Mouse (Mus musculus): ENCODE data around the gene Padi3. TPM values are rescaled to one million over a fixed set of nuclear protein-coding genes. Genes with fewer than 3 reads are reported as not detected.

The Padi3 gene
- polyA plus RNA-seq, 1 experiment from 2014 or later: not detected

- Histone ChIP-seq H3K27me3 (ENCODE audit: control insufficient read depth, insufficient read depth, low read length) (no peaks in the 10 kb centered on the region), H3K36me3 (ENCODE audit: control insufficient read depth, insufficient read depth, low read length) (no peaks in the 10 kb centered on the region), H3K27ac (ENCODE audit: low read depth, low read length) (no peak overlapping the region), H3K9ac (replicated peaks; ENCODE audit: low read depth, low read length) (no peak overlapping the region), H3K9me3 (ENCODE audit: control insufficient read depth, low read length) (no peaks in the 10 kb centered on the region), H3K4me1 (ENCODE audit: control insufficient read depth, insufficient read depth, low read length) (no peaks in the 10 kb centered on the region), H3K4me3 (ENCODE audit: low read depth, low read length) (no peak overlapping the region), H3K4me2 (ENCODE audit: low read depth, low read length) (no peak overlapping the region)
- 74% methylated on average over 13 of the region's 13 CpGs for WGBS
- ATAC-seq (ENCODE audit: low read depth): no peak
Observed at GRCm38 (mm10) chr4:140776623-140777022, 33.8 kb downstream of the Padi3 start.

- Histone ChIP-seq H3K9me3 (ENCODE audit: control insufficient read depth, low read length) (no peaks in the 10 kb centered on the region), H3K4me3 (ENCODE audit: low read depth, low read length) (no peak overlapping the region), H3K4me2 (ENCODE audit: low read depth, low read length) (no peak overlapping the region), H3K27ac (ENCODE audit: low read depth, low read length) (no peak overlapping the region), H3K4me1 (ENCODE audit: control insufficient read depth, insufficient read depth, low read length) (no peaks in the 10 kb centered on the region), H3K36me3 (ENCODE audit: control insufficient read depth, insufficient read depth, low read length) (no peaks in the 10 kb centered on the region), H3K27me3 (ENCODE audit: control insufficient read depth, insufficient read depth, low read length) (no peaks in the 10 kb centered on the region), H3K9ac (replicated peaks; ENCODE audit: low read depth, low read length) (no peak overlapping the region)
- no peak for ATAC-seq (ENCODE audit: low read depth)
- WGBS: 87% methylated on average over 10 of the region's 10 CpGs
Observed at GRCm38 (mm10) chr4:140775876-140776275, 34.6 kb downstream of the Padi3 start.

- H3K4me1 ChIP-seq (ENCODE audit: control insufficient read depth, insufficient read depth, low read length): no peaks in the 10 kb centered on the region
- ATAC-seq (ENCODE audit: low read depth): no peak
- H3K36me3 ChIP-seq (ENCODE audit: control insufficient read depth, insufficient read depth, low read length): no peaks in the 10 kb centered on the region
- H3K9me3 ChIP-seq (ENCODE audit: control insufficient read depth, low read length): no peaks in the 10 kb centered on the region
- no peak overlapping the region for H3K27ac ChIP-seq (ENCODE audit: low read depth, low read length)
- 76% methylated on average over 9 of the region's 9 CpGs for WGBS
- no peak overlapping the region for H3K4me2 ChIP-seq (ENCODE audit: low read depth, low read length)
- H3K9ac ChIP-seq (replicated peaks; ENCODE audit: low read depth, low read length): no peak overlapping the region
- no peak overlapping the region for H3K4me3 ChIP-seq (ENCODE audit: low read depth, low read length)
- H3K27me3 ChIP-seq (ENCODE audit: control insufficient read depth, insufficient read depth, low read length): no peaks in the 10 kb centered on the region
Observed at GRCm38 (mm10) chr4:140774893-140775292, 35.6 kb downstream of the Padi3 start.

- Histone ChIP-seq H3K4me3 (ENCODE audit: low read depth, low read length) (no peak within 1 kb of the TSS), H3K4me1 (ENCODE audit: control insufficient read depth, insufficient read depth, low read length) (no peaks in the 10 kb centered on the region), H3K9ac (replicated peaks; ENCODE audit: low read depth, low read length) (no peak within 1 kb of the TSS), H3K4me2 (ENCODE audit: low read depth, low read length) (no peak within 1 kb of the TSS), H3K36me3 (ENCODE audit: control insufficient read depth, insufficient read depth, low read length) (no peaks in the 10 kb centered on the region), H3K27me3 (ENCODE audit: control insufficient read depth, insufficient read depth, low read length) (no peaks in the 10 kb centered on the region), H3K27ac (ENCODE audit: low read depth, low read length) (no peak within 1 kb of the TSS), H3K9me3 (ENCODE audit: control insufficient read depth, low read length) (no peaks in the 10 kb centered on the region)
- 84% methylated on average over 21 of the region's 21 CpGs for WGBS
- no peak for ATAC-seq (ENCODE audit: low read depth)
Observed at GRCm38 (mm10) chr4:140774025-140774800, 36.2 kb downstream of the Padi3 start, which contains the start of gene Padi4. Padi4 (minus strand) TSS chr4:140774236.

DNA sequence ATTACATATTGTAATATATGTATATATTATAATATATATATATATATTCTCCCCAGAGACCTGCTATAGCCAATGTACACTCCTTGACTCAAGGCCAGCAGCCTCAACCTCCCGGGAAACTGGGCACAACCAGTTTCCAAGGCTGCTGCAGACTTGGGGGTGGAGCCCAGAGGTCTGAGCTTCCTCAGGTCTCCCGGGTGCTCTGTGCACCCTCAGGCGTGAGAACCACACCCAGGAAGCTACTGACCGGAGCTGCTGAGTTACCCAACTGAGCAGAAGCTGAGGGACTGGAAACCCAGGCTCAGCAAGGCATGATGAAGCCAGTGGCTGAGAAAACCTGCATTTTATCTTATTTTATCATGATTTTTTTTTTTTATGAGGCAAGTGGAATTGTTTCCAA, 39.4 kb downstream of the Padi3 start:
- Histone ChIP-seq H3K27me3 (ENCODE audit: control insufficient read depth, insufficient read depth, low read length) (no peaks in the 10 kb centered on the region), H3K4me2 (ENCODE audit: low read depth, low read length) (no peak overlapping the region), H3K36me3 (ENCODE audit: control insufficient read depth, insufficient read depth, low read length) (no peaks in the 10 kb centered on the region), H3K4me3 (ENCODE audit: low read depth, low read length) (no peak overlapping the region), H3K9me3 (ENCODE audit: control insufficient read depth, low read length) (no peaks in the 10 kb centered on the region), H3K9ac (replicated peaks; ENCODE audit: low read depth, low read length) (no peak overlapping the region), H3K4me1 (ENCODE audit: control insufficient read depth, insufficient read depth, low read length) (no peaks in the 10 kb centered on the region), H3K27ac (ENCODE audit: low read depth, low read length) (no peak overlapping the region)
- no peak for ATAC-seq (ENCODE audit: low read depth)
- WGBS: 40% methylated on average over 4 of the region's 4 CpGs

- Histone ChIP-seq H3K4me2 (ENCODE audit: low read depth, low read length) (peak overlapping the region; percentile 24; the same call in 1 of the 2 replicates), H3K4me3 (ENCODE audit: low read depth, low read length) (no peak overlapping the region), H3K36me3 (ENCODE audit: control insufficient read depth, insufficient read depth, low read length) (no peaks in the 10 kb centered on the region), H3K9me3 (ENCODE audit: control insufficient read depth, low read length) (no peaks in the 10 kb centered on the region), H3K27me3 (ENCODE audit: control insufficient read depth, insufficient read depth, low read length) (no peaks in the 10 kb centered on the region), H3K4me1 (ENCODE audit: control insufficient read depth, insufficient read depth, low read length) (no peaks in the 10 kb centered on the region), H3K9ac (replicated peaks; ENCODE audit: low read depth, low read length) (no peak overlapping the region), H3K27ac (ENCODE audit: low read depth, low read length) (no peak overlapping the region)
- WGBS: 9% methylated on average over 13 of the region's 13 CpGs
- ATAC-seq (ENCODE audit: low read depth): no peak
Observed at GRCm38 (mm10) chr4:140770433-140770832, 40.0 kb downstream of the Padi3 start.

GRCm38 (mm10) chr4:140768973-140769372, 41.5 kb downstream of the Padi3 start:
- Histone ChIP-seq H3K27me3 (ENCODE audit: control insufficient read depth, insufficient read depth, low read length) (no peaks in the 10 kb centered on the region), H3K27ac (ENCODE audit: low read depth, low read length) (no peak overlapping the region), H3K4me1 (ENCODE audit: control insufficient read depth, insufficient read depth, low read length) (no peaks in the 10 kb centered on the region), H3K36me3 (ENCODE audit: control insufficient read depth, insufficient read depth, low read length) (no peaks in the 10 kb centered on the region), H3K4me2 (ENCODE audit: low read depth, low read length) (no peak overlapping the region), H3K4me3 (ENCODE audit: low read depth, low read length) (no peak overlapping the region), H3K9ac (replicated peaks; ENCODE audit: low read depth, low read length) (no peak overlapping the region), H3K9me3 (ENCODE audit: control insufficient read depth, low read length) (no peaks in the 10 kb centered on the region)
- WGBS: 64% methylated on average over 5 of the region's 5 CpGs
- no peak for ATAC-seq (ENCODE audit: low read depth)

- Histone ChIP-seq H3K9me3 (ENCODE audit: control insufficient read depth, low read length) (no peaks in the 10 kb centered on the region), H3K4me1 (ENCODE audit: control insufficient read depth, insufficient read depth, low read length) (no peaks in the 10 kb centered on the region), H3K4me3 (ENCODE audit: low read depth, low read length) (no peak overlapping the region), H3K36me3 (ENCODE audit: control insufficient read depth, insufficient read depth, low read length) (no peaks in the 10 kb centered on the region), H3K27me3 (ENCODE audit: control insufficient read depth, insufficient read depth, low read length) (no peaks in the 10 kb centered on the region), H3K4me2 (ENCODE audit: low read depth, low read length) (no peak overlapping the region), H3K9ac (replicated peaks; ENCODE audit: low read depth, low read length) (no peak overlapping the region), H3K27ac (ENCODE audit: low read depth, low read length) (no peak overlapping the region)
- ATAC-seq (ENCODE audit: low read depth): no peak
- WGBS: 90% methylated on average over 3 of the region's 3 CpGs
Observed at GRCm38 (mm10) chr4:140765936-140766335, 44.5 kb downstream of the Padi3 start.

DNA sequence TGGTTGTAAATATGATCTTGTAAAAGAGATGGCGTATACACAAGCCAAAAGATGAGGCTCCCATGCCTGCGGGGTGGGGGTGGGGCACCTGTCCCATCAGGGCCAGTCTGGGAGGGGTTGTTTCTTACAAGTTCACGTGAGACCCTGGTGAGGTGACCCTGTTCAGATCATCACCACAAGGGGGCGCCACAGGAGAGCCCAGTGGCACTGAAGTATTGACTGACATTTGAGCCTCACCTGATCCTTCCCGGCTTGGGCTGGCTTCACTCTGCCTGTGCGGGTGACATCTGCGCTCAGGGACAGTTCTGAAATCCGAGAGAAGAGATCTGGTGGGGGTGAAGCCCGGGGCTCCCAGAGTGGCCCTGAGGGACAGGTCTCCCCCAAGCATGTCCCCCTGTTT, 47.3 kb downstream of the Padi3 start:
- WGBS: 18% methylated on average over 9 of the region's 9 CpGs

More for the DNA sequence above, 47.3 kb downstream of the Padi3 start:
- Histone ChIP-seq H3K9ac (replicated peaks; ENCODE audit: low read depth, low read length) (no peak overlapping the region), H3K27me3 (ENCODE audit: control insufficient read depth, insufficient read depth, low read length) (no peaks in the 10 kb centered on the region), H3K4me3 (ENCODE audit: low read depth, low read length) (no peak overlapping the region), H3K27ac (ENCODE audit: low read depth, low read length) (no peak overlapping the region), H3K9me3 (ENCODE audit: control insufficient read depth, low read length) (no peaks in the 10 kb centered on the region), H3K4me2 (ENCODE audit: low read depth, low read length) (no peak overlapping the region), H3K4me1 (ENCODE audit: control insufficient read depth, insufficient read depth, low read length) (no peaks in the 10 kb centered on the region), H3K36me3 (ENCODE audit: control insufficient read depth, insufficient read depth, low read length) (no peaks in the 10 kb centered on the region)
- no peak for ATAC-seq (ENCODE audit: low read depth)

All from neural tube, embryonic 14.5 days (tissue).